Mouse (Mus musculus): ENCODE results near the gene Lrfn3.
A peak's percentile ranks its signal among the peaks of the same experiment; 100 is the strongest.

The Lrfn3 gene

DNA sequence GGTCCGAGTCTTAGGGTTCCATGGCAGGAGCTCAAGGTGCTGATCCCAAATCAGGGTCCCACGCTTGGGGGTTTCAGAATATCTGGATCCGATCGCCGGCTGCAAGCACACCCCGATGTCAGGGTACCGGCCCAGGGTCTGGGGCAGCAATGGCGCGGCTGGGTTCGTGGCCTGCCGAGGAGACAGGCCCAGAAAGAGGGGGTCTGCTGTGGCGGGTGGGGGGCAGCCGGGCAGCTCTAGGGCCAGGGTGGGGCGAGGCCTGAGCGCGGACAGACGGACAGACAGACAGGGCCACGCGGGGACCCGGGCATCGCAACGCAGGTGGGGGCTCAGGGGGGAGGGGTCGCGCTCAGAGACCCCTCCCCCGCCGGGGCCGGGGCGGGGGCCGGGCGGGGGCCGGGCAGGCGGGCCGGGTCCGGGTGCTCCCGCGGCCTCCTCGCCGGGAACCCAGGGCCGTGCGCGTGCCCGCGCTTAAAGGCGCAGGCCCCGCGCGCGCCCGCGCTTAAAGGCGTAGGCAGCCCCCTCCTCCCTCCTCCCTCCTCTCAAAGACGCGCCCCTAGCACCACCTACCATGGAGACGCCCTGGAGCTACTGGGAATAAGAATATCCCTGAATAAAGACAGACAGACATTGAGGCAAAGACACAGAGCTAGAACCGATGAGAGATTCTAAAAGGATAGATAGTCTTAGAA lies at the start of gene Lrfn3:
Gene Lrfn3 (minus strand): TSS at position 121 of the 692 bp plus-strand sequence.
- DNase-seq = peak; percentile 70

DNA sequence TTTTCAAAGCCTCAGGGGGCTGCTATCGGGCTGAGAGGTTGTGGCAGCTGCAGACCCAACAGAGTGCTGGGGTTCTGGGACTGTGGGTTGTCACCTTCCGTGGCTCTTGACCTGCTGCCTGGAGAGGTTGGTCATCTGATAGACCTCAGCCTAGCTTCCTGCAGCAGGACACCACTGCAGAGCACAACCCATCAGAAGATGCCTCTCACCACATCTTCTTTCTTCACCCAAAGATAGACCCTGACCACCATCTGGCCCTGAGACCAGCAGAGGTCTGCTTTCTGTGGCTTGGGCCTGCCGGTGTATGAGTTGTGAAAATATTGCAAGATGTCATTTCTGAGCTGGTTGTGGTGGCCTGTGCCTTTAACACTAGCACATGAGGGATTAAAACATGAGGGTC lies 48.5 kb upstream of the Lrfn3 start:
- no peak for DNase-seq

DNA sequence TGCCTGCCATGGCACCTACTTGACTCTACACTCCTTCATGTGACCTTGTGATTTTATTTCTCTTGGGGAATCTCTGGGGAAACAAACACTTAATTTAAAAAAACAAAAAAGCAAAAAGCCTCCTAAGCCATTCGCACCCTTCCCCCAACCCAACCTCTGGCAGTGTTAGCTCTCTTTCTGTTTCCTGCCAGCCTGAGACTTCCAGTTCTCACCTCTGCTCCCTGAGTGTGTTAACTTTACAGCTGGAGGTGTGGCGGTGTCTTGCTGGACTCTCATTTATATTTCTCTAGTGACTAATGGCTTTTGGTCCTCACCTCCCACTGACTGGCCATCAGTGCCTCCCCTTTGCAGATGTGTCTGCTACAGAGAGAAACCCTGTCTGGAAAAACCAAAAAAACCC lies 47.2 kb upstream of the Lrfn3 start:
- DNase-seq = no peak

DNA sequence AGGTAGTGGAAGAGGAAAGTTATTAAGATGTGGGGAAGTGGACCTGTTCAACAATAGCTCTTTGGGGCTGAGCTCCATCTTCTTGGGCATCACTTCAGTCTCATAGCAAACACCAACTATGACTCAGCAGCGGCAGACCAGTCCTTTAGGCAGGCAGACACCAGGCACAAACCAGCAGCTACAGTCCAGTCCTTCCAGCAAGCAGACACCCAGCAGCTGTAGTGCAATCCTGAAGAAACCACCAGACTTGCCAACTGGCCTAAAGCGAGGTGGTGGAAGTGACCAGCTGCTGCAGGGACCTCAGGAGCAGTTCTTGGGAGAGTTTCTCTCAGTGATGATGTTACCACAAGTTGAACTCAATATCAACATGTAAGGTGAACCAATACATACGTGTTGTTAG lies 46.1 kb upstream of the Lrfn3 start:
- DNase-seq = no peak

DNA sequence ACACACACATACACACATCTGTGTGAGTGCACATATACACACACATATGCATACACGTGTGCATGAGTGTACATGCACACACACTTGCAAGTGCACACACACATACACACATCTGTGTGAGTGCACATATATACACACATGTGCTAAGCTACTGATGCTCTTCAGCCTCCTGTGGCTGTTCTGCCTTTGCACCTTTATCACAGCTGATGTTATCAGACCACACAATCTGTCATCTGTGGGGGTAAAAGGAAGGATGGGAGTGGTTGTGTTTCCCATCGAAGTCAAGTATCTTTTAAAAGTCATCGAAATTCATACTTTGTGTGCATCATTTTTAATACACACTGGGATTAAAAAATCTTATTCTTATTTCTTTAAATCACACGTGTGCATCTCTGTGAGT lies 39.8 kb upstream of the Lrfn3 start:
- DNase-seq = no peak

DNA sequence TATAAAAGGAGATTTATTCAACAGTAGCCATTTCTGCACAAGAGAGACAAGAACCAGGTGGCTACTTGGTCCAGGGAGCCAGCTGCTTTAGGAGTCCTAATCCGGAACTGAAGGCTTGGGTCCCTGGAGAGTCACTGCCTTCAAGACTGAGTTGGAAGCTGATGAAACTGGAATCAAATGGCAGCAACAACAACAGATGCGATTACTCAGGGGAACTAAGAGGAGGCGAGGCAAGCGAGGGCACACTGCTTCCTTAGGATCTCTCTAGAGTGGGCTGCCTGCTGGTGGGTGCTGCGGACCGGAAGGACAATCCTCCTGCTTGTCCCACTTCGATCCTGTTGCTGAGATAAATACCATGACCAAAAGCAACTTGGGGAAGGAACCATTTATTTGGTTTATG lies 37.1 kb upstream of the Lrfn3 start:
- no peak for DNase-seq

DNA sequence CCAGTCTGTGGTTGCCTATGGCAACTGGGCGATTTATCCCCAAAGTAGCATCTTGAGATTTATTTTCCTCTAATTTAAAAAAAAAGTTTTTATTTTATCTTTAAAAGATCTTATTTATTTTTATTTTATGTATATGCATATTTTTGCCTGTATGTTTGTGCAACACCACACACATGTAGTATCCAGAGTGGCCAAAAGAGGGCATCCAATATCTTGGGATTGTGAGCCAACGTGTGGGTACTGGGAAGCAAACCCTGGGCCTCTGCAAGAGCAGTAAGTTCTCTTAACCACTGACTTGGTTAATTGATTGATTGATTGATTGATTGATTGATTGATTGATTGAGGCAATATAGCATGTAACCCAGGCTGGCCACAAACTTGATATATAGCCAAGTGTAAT lies 32.3 kb upstream of the Lrfn3 start:
- no peak for DNase-seq

DNA sequence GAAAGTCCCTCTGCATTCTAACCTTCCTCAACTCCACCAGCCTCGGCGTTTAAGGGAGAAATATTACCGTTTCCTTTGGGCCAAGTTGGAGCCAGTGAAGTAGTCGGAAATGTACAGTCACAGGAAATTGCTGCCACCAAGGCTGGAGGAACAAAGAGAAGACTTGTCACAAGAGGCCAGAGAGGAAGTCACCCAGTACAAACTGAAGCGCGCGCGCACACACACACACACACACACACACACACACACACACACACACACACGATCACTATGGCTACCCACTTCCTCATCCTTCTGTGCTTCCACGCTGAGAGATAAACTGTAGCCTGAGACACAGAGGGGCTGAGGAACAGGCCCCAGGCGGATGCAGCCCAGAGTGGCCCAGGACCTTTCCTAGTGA lies 31.8 kb upstream of the Lrfn3 start:
- DNase-seq = no peak

DNA sequence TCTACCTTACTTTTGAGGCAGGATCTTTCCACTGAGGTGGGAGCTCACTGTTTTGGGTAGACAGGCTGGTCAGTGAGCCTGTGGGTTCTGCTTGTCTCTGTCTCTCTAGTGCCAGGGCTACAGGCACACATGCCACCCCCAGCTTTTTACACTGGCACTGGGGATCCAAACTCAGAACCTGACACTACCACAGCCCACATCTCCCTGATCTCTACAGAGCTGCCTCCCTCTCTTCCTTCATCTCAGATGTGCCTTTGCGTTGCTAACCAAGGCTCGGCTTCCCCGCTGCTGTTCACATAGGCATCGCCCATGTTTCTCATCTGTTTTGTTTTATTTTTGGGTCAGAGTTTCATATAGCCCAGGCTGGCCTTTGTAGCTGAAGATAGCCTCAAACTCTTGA lies 31.1 kb upstream of the Lrfn3 start:
- no peak for DNase-seq

DNA sequence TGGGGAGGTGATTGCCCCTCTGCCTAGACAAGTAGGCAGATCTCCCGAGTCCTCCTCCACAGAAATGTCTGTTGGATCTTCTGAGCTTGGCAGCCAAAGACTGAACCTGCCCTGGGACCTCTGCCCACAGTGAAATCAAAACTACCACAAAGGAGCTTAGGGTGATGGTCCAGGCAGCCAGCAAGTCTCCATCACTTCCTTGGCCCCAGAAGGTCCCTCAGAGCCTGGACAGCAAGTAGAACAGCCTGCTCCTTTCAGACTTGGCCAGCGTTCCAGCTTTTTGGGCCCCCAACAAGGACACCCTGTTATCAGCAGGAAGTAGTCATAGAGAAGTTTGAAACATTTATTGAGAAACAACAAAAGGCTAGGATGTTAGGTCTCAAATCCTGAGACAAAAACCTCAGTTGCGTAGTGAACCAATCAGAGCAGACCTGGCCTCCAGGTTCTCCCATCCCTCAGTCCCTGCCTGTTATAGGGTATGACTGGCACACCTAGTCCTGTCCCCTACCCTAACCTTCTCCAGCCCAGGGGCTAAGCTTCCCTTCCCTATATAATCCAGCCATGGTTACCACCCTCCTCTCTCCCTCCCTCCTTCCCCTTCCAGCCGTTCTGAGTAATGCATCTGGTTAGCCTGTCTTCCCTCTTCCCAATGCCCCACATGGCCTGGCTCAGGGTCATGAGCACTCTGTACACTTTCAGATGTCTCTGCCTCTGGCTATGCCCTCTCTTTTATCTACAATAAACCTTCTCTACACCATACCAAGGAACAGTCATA lies 30.4 kb upstream of the Lrfn3 start:
- no peak for DNase-seq

DNA sequence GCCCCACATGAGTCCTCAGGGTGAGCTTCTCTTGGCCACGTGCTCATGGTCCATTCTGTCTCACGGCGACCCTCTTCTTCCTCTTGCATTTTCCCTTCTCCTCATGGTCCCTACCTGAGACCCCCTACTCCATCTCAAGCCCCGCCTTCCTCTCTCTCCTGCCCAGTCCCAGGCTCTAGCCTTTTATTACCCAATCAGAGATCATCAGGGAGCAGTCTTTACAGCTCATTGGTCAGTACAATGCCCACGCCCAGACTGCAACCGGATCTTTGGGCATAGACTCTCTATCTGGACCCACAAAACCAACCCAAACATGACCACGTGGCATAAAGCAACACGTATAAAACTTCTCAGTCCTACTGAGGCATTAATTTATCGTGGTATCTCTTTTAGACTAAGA lies 21.5 kb upstream of the Lrfn3 start:
- DNase-seq = no peak

DNA sequence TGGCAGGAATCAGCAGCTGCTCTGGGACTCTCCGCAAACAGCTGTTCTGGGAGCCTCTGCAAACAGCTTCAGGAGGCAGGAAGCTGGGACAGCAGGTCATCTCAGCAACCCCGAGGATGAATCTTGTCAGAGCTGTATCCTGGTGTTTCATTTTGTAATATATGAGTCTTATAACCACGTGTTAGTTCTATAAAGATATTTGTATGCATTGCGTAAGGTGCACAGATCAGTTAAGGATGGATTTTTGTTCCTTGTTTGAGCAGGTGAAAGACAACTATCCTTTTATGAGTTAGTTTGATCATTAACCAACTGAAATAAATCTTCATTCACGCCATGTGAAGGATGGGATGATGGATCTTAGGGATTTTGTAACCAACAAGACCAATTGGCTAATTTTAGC lies 17.5 kb upstream of the Lrfn3 start:
- DNase-seq = no peak

DNA sequence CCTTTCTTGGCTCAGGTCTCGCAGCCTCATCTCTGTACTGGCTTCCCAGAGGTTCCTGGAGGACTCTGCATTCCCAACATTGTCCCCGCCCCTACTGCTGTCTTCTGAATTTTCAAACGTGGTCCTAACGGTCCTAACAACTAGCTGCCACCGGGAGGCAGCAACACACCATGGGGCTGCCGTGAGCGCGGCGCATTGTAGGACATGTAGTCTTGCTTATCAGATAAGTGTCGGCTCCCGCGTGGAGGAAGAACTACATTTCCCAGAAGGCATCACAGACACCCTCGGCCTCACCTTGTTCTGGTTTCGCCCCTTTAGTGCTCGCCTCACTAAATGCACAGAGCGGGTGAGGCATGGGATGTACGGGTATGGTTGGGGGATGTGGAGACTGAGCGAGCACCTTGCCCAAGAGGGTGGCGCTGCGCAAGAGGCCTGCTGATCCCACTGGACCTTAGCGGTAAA lies 11.0 kb upstream of the Lrfn3 start:
- peak; percentile 94 for DNase-seq

DNA sequence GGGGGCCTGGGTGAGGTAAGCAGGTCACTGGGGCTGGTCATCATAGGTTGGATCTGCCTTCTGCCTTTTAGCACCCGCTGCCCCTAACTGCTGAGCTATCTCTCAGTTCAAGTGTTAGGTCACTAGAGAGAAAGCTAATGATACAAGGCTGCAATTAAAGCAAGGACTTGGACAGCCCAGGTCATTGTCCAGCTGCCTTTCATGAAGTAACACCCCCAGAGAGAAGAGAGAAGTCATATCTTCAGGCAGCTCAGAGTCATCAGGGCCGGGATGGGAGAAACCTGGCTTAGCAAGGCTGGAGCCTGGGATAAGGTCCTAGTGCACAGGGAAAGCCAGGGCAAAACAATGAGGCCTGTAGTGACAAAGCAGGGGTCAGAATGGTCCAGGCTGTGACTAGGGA lies 4.9 kb upstream of the Lrfn3 start:
- DNase-seq = no peak

DNA sequence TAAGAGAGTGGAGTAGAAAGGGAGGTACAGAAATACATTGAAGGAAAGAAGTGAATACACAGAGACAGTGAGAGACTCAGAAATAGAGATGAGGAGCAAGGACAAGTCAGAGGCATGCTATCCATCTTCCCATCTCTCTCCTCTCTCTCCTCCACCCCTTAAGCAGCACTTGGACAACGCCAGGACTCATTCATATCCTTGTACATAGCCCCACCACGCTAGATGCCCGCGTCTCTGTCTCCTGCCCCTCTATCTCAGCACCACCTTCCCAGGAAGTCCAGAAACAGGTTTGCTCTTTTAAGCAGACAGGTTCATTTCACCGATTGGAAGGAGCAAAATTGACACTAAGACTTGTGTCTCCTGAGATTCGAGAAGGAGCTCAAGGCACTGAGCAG lies 769 bp upstream of the Lrfn3 start:
- no peak for DNase-seq

DNA sequence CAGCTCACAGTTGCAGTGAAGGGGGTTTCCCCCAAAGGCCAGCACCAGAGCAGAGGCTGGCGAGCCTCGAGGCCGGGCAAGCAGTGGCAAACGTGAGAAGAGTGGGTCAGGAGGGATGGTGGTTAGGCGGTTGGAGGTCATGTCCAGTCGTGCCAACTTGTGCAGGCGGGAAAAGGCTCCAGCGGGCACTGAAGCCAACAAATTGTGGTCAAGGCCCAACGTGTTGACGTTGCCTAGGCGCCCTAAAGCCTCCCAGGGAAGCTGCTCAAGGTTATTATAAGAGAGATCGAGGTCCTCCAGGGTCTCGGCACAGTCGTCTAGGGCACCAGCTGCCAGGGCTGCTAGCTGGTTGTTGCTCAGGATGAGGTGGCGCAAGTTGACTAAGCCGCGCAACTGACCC lies 2.5 kb downstream of the Lrfn3 start:
- no peak for DNase-seq

DNA sequence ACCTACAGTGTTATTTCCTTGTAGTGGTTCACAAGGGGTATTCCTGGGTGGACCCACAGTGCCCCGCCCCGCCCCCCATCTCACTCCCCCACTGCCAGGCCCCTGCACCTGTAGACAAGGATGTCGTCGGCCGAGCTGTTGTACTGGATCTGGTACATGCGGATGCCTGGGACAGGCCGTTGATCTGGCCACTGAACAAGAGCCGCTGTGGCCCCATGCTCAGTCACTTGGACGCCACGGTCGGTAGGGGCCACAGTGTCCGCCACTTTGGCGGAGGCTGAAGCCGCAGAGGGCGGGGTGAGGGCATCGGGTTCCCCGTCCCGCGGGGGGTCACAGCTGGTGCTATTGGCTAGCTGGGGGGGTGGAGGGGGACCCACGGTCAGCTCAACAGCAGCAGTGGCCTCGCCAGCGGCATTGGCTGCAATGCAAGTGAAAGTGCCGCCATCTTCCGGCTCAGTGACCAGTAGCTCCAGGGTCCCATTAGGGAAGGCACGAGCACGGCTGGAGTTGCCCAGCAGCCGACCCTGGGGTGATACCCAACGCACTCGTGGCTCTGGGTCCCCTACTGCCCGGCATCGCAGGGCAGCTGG lies 3.2 kb downstream of the Lrfn3 start:
- DNase-seq = no peak

DNA sequence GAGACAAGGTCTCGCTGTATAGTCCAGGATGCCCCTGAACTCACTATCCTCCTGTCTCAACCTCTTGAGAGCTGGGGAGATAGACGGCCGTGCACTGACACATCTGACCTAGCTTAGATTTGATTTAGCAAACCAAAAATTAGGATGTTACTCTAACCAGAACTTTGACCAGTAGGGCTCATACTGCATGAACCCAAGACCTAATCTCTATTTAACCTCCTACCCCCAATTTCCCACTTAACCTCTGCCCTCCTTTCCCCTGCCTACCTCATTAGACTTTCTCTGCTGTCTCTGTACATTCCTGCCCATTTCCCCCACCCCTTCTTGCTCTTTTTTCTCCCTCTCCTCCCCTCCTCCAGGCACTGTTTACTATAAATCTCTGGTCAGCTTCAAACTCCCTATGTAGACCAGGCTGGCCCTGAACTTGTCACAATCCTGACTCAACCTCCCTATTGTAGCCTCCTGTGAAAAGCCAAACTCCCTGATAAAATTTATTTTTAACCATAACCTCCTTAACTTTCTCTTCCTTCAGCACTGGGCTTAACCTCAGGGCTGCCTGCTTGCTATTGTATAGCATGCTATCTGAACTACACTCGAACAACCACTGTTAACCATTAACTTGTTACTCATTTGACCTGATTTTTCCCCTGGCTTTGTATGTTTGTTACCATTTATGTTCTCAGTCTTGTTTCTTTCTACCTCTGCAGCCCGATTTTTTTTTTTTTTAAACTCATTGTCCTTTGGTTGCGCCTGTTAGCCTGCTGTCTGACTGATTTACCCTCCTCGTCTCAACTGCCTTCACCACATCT lies 4.0 kb downstream of the Lrfn3 start:
- DNase-seq = no peak

DNA sequence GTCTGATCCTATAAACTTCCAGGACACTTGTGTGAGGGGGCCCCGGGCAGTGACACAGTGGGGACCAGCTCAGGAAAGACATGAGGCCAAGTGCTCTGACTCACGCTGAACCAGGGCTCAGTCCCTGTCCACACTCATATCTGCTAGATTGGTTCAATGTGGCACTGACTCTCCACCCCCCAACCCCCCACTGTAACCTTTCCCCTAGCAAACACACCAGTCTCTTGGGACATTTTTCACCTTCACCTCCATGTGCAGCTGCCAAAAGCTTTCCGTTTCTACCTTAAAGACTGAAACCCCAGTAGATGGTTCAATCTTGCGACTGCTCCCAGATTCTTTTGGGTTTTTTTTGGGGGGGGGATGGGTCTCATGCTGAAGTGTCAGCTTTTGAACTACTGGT lies 8.5 kb downstream of the Lrfn3 start:
- DNase-seq = no peak

DNA sequence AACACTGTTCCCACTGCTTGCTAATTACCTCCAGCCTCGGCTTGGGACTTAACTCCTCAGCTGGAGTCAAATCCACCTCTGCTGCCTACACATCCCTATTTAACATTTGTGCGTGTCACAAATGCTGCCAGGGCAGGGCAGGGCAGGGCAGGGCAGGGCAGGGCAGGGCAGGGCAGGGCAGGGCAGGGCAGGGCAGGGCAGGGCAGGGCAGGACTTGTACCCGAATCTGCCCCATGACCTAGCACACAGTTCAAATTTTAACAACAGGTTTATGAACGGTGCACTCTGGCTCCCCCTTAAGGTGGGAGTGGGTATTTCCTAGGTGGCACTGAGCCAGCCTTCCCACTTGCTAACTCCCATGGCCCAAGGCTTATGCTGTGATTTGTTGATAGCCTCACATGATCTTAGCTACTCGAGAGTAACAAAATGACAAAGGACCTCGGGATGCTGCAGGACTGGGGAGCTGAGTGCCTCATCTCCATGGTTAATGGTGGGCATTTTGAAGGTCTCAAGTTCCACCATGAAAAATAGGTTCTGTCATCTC lies 9.2 kb downstream of the Lrfn3 start:
- DNase-seq = peak; percentile 82

DNA sequence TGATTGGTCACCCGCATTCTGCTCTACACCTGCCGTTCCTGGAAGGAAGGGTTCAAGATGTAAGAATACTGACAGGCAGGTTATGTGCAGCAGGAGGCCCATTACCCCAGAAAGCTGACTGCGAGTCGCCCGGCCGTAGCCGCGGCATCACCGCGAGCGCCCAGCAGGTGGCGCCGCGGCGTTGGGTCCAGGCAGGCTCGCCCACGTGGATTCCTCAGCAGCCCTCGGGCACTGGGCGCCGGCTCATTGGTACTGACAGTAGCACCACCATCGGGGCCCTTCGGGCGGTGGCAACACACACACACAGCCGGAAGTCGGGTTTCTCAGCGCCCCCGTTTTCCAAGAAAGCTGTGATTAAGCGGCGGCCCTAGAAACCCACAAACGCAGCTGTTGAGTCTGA lies 14.7 kb downstream of the Lrfn3 start:
- DNase-seq = peak; percentile 84

DNA sequence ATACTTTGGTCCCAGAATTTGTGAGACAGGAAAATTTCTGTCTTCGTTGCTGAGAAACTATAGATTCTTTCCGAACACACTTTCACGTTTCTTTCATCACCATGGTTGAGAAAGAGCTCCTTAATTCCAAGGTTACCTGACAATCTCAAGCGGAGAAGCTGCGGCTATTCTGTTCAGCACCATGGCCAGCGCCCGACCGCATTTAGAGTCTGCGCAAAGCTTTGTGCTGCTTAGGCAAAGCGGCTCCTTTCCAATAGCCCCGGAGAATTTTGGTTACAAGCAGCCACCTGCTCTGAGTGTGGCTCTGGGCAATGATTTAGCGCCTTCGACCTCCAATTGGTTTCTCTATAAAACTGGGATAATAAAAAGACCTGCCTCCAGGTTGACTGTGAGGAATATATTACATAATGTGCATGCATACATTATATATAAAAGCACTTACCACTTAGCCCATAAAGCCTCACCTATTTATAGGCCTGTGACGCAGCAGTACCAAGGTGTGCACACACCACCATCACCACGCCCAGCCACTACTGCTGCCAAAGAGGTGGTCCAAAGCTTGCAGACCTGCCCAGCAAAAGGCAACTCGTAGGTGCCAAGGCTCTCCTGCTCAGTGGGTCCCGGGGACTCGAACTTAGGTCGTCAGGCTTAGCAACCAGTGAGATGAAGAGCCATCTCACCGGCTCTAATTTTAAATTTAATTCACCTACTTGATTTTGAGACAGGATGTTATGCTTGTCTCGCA lies 15.8 kb downstream of the Lrfn3 start:
- DNase-seq = no peak
